Mouse (Mus musculus) CH12.LX (cell line): ENCODE data around the gene Ovol3. TPM values are rescaled to one million over a fixed set of nuclear protein-coding genes. Genes with fewer than 3 reads are reported as not detected.

ENCODE experiments used
- DNase-seq: peaks from one replicate; pipeline ENCODE4 v3.0.0-alpha.2; 2013; ENCODE audit errors: extremely low read depth
- H3K27ac ChIP-seq: 2 replicates; pipeline ENCODE4 v1.5.1; 2012; ENCODE audit warnings: low read depth, mild to moderate bottlenecking, control low read depth, moderate library complexity; ENCODE audit not compliant: insufficient read depth
- H3K27me3 ChIP-seq: replicated peaks from 2 replicates; pipeline ENCODE3; 2012; ENCODE audit warnings: inconsistent platforms
- H3K36me3 ChIP-seq, 2 experiments: replicated peaks in 1 of 2; 2 replicates each; pipeline versions ENCODE3 to v1.6.1; 2012; ENCODE audit warnings: inconsistent platforms in 1 of 2, low read length in 1 of 2, mild to moderate bottlenecking in 1 of 2, mixed read lengths in 1 of 2, moderate library complexity in 1 of 2; ENCODE audit not compliant: control insufficient read depth in 1 of 2, insufficient read depth in 1 of 2
- H3K4me1 ChIP-seq, 2 experiments: 2 replicates each; pipeline ENCODE4 v1.6.1; 2012; ENCODE audit warnings: inconsistent platforms in 1 of 2, moderate library complexity in 1 of 2; ENCODE audit not compliant: insufficient read depth in 2 of 2, control insufficient read depth in 1 of 2
- H3K4me2 ChIP-seq: 2 replicates; pipeline ENCODE4 v1.6.1; 2012; ENCODE audit warnings: low read depth, mild to moderate bottlenecking, control low read depth; ENCODE audit not compliant: poor library complexity, insufficient read depth, severe bottlenecking
- H3K4me3 ChIP-seq, 3 experiments: fragments of 150-350 bp in 1 of 3; sonication (generic) in 1 of 3; replicated peaks in 1 of 3; 2 replicates each; pipeline versions ENCODE3 to v1.5.1; 2011 to 2012; ENCODE audit warnings: low read depth in 2 of 3, low read length in 2 of 3, mild to moderate bottlenecking in 2 of 3, moderate library complexity in 2 of 3, control low read depth in 1 of 3, improper control_type of control experiment in 1 of 3, inconsistent platforms in 1 of 3, mixed read lengths in 1 of 3; ENCODE audit not compliant: poor library complexity in 1 of 3
- H3K79me2 ChIP-seq: replicated peaks from 2 replicates; pipeline ENCODE4 v1.6.1; 2012; ENCODE audit warnings: mild to moderate bottlenecking, moderate library complexity; ENCODE audit not compliant: control insufficient read depth, poor library complexity, insufficient read depth, severe bottlenecking; ENCODE audit errors: extremely low read depth
- H3K9ac ChIP-seq: 2 replicates; pipeline ENCODE4 v1.6.1; 2012; ENCODE audit warnings: low read depth, mild to moderate bottlenecking, control low read depth, moderate library complexity; ENCODE audit not compliant: insufficient read depth
- H3K9me3 ChIP-seq: replicated peaks from 2 replicates; pipeline ENCODE3; 2012; ENCODE audit warnings: low read length, inconsistent platforms, mixed read lengths
- BHLHE40 ChIP-seq: IDR thresholded peaks from 2 replicates; pipeline ENCODE4 v1.6.1; 2011; ENCODE audit warnings: mild to moderate bottlenecking, low read depth, low read length, improper control_type of control experiment
- CHD1 ChIP-seq: IDR thresholded peaks from 2 replicates; pipeline ENCODE4 v1.6.1; 2012; ENCODE audit warnings: low read depth, low read length, improper control_type of control experiment, inconsistent platforms
- CHD2 ChIP-seq: IDR thresholded peaks from 2 replicates; pipeline ENCODE4 v1.6.1; 2011; ENCODE audit warnings: low read length, improper control_type of control experiment
- E2F4 ChIP-seq: IDR thresholded peaks from 2 replicates; pipeline ENCODE4 v1.6.1; 2011; ENCODE audit warnings: low read depth, low read length, improper control_type of control experiment; ENCODE audit not compliant: insufficient replicate concordance
- ELF1 ChIP-seq: IDR thresholded peaks from 2 replicates; pipeline ENCODE4 v1.6.1; 2014; ENCODE audit warnings: low read depth, mild to moderate bottlenecking, inconsistent platforms, low read length, improper control_type of control experiment
- HCFC1 ChIP-seq: IDR thresholded peaks from 2 replicates; pipeline ENCODE4 v1.6.1; 2012; ENCODE audit warnings: low read depth, mild to moderate bottlenecking, inconsistent platforms, low read length, improper control_type of control experiment
- IRF4 ChIP-seq: IDR thresholded peaks from 2 replicates; pipeline ENCODE4 v1.6.1; 2014; ENCODE audit warnings: low read depth, mild to moderate bottlenecking, inconsistent platforms, low read length, improper control_type of control experiment
- JUN ChIP-seq: IDR thresholded peaks from 2 replicates; pipeline ENCODE4 v1.6.1; 2011; ENCODE audit warnings: low read depth, mild to moderate bottlenecking, low read length, improper control_type of control experiment, moderate library complexity; ENCODE audit not compliant: insufficient read depth
- JUND ChIP-seq: conservative IDR thresholded peaks from 2 replicates; pipeline ENCODE4 v1.6.1; 2011; ENCODE audit warnings: low read depth, low read length, improper control_type of control experiment
- KAT2A ChIP-seq: IDR thresholded peaks from 2 replicates; pipeline ENCODE4 v1.6.1; 2012; ENCODE audit warnings: low read length, improper control_type of control experiment, inconsistent platforms; ENCODE audit not compliant: insufficient replicate concordance
- MAFK ChIP-seq: IDR thresholded peaks from 2 replicates; pipeline ENCODE4 v1.6.1; 2011; ENCODE audit warnings: low read length, improper control_type of control experiment; ENCODE audit not compliant: insufficient replicate concordance
- MAX ChIP-seq: IDR thresholded peaks from 2 replicates; pipeline ENCODE4 v1.6.1; 2011; ENCODE audit warnings: low read length, improper control_type of control experiment
- MAZ ChIP-seq: IDR thresholded peaks from 2 replicates; pipeline ENCODE4 v1.6.1; 2012; ENCODE audit warnings: low read depth, mild to moderate bottlenecking, inconsistent platforms, low read length, improper control_type of control experiment, moderate library complexity
- MEF2A ChIP-seq: IDR thresholded peaks from 2 replicates; pipeline ENCODE4 v1.6.1; 2014; ENCODE audit warnings: low read depth, mild to moderate bottlenecking, inconsistent platforms, low read length, improper control_type of control experiment, borderline replicate concordance
- MXI1 ChIP-seq: IDR thresholded peaks from 2 replicates; pipeline ENCODE4 v1.6.1; 2011; ENCODE audit warnings: mild to moderate bottlenecking, low read depth, low read length, improper control_type of control experiment
- NELFE ChIP-seq: IDR thresholded peaks from 2 replicates; pipeline ENCODE4 v1.6.1; 2011; ENCODE audit warnings: low read depth, low read length, improper control_type of control experiment
- NRF1 ChIP-seq: IDR thresholded peaks from 2 replicates; pipeline ENCODE4 v1.6.1; 2014; ENCODE audit warnings: low read depth, mild to moderate bottlenecking, inconsistent platforms, low read length, improper control_type of control experiment, moderate library complexity
- POLR2A ChIP-seq: IDR thresholded peaks from 2 replicates; pipeline ENCODE4 v1.6.1; 2011; ENCODE audit warnings: low read depth, mild to moderate bottlenecking, improper control_type of control experiment, low read length
- RAD21 ChIP-seq: IDR thresholded peaks from 2 replicates; pipeline ENCODE4 v1.6.1; 2011; ENCODE audit warnings: low read depth, mild to moderate bottlenecking, low read length, improper control_type of control experiment, moderate library complexity
- RCOR1 ChIP-seq: conservative IDR thresholded peaks from 2 replicates; pipeline ENCODE4 v1.6.1; 2012; ENCODE audit warnings: low read depth, mild to moderate bottlenecking, inconsistent platforms, low read length, improper control_type of control experiment
- SIN3A ChIP-seq: IDR thresholded peaks from 2 replicates; pipeline ENCODE4 v1.6.1; 2012; ENCODE audit warnings: low read length, improper control_type of control experiment, inconsistent platforms
- SMC3 ChIP-seq: IDR thresholded peaks from 2 replicates; pipeline ENCODE4 v1.6.1; 2011; ENCODE audit warnings: low read depth, low read length, improper control_type of control experiment
- TBP ChIP-seq: conservative IDR thresholded peaks from 2 replicates; pipeline ENCODE4 v1.6.1; 2011; ENCODE audit warnings: low read depth, low read length, improper control_type of control experiment
- TCF12 ChIP-seq: IDR thresholded peaks from 2 replicates; pipeline ENCODE4 v1.6.1; 2014; ENCODE audit warnings: low read depth, mild to moderate bottlenecking, inconsistent platforms, low read length, improper control_type of control experiment
- UBTF ChIP-seq: IDR thresholded peaks from 2 replicates; pipeline ENCODE4 v1.6.1; 2012; ENCODE audit warnings: low read depth, mild to moderate bottlenecking, inconsistent platforms, low read length, improper control_type of control experiment, moderate library complexity
- ZC3H11A ChIP-seq: IDR thresholded peaks from 2 replicates; pipeline ENCODE4 v1.6.1; 2012; ENCODE audit warnings: low read depth, mild to moderate bottlenecking, inconsistent platforms, low read length, improper control_type of control experiment
- ZKSCAN1 ChIP-seq: IDR thresholded peaks from 2 replicates; pipeline ENCODE4 v1.6.1; 2012; ENCODE audit warnings: low read depth, inconsistent platforms, low read length, improper control_type of control experiment, borderline replicate concordance
- ZNF384 ChIP-seq: IDR thresholded peaks from 2 replicates; pipeline ENCODE4 v1.6.1; 2012; ENCODE audit warnings: low read depth, low read length, improper control_type of control experiment, inconsistent platforms
- dilution Hi-C: fragments of 300-500 bp; cut with MboI; formaldehyde crosslinking; loops from 2 replicates; pipeline ENCODE4 v1.14.3; 2020; ENCODE audit warnings: low sequenced_read_pairs; ENCODE audit not compliant: extremely low pct_unique_long_range_greater_than_20kb, extremely low pct_ligation_motif_present
- in situ Hi-C: fragments of 300-500 bp; cut with MboI; formaldehyde crosslinking; loops from 3 replicates; pipeline ENCODE4 v1.14.3; 2019; ENCODE audit warnings: low sequenced_read_pairs, low pct_ligation_motif_present, low pct_unique_long_range_greater_than_20kb, mixed read lengths
- polyA plus RNA-seq: library from polyadenylated mRNA; unstranded; fragments of >175 nt; gene quantifications from 2 replicates; pipeline ENCODE4 v1.2.1, GENCODE M21; 2012; ENCODE audit warnings: low read depth; ENCODE audit not compliant: insufficient read length
- total RNA-seq, 2 experiments: library from RNA; depleted of rRNA; stranded (reverse); fragments of 300-350 nt in 1 of 2; fragments of >200 nt in 1 of 2; gene quantifications; 2 replicates each; pipeline ENCODE4 v1.2.3; 2012 to 2014

Gene Ovol3
- total and polyA plus RNA-seq, 3 experiments = 0.42 to 4.3 (median 2.8) TPM

DNA sequence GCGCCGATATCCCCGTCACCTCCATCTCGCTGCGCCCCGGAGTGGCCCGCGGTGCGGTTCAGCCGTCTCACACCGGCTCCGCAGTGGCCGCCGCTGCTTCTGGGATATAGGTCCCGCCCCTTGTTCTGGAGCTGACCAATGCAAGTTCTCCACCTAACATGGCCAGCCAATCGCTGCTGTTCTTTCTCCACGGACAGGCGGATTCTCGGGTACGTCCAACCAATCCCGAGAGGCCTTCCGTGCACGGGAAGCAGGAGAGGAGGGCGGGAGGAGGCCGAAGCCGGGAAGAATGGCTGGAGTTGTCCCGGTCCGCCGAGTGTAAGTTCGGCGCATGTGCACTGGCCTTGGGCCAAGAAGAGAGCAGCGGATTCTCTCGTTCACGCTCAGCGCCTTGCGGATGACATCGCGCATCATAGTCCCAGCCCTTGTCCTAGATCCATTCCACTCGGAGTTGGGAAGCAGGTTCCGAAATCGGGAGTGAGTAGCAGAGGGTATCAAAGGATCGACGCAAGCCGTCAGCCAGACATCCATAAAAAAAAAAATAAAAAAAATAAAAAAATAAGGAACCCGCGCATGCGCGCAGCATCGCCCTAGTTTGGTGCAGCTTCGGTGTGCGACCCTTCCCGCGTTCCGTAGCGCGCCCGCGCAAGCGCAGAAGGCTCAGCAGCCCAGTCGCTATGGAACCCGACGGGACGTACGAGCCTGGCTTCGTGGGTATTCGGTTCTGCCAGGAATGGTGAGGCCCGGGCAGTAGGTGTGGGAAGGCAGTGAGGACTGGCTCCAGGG lies 3.7 kb downstream of the Ovol3 start, which contains the start of the genes Polr2i and Tbcb:
TSS of gene Polr2i (plus strand) at position 280 of the 786 bp plus-strand sequence.
TSS of gene Tbcb (minus strand) at position 604 of the 786 bp plus-strand sequence.
- H3K9me3 ChIP-seq = no peaks in the 10 kb centered on the region
- in situ Hi-C loops (no loop called here), dilution Hi-C loops (no loop called here)
- peak within 1 kb of the TSS; percentile 64 for H3K4me2 ChIP-seq
- H3K27ac ChIP-seq = peak within 1 kb of the TSS; percentile 85
- H3K4me1 ChIP-seq = peaks cover 12 to 44% of the 10 kb centered on the region in 2 experiments
- peak within 1 kb of the TSS; percentile 69 to 96 (median 87) for H3K4me3 ChIP-seq
- TF ChIP-seq RAD21 (no peak), ZC3H11A (no peak), JUND (peak; percentile 6; the same call in 1 of the 2 replicates), POLR2A (peak; percentile 80), KAT2A (peak; percentile 51; the same call in 1 of the 2 replicates), UBTF (no peak), JUN (no peak), ZNF384 (peak; percentile 97), TBP (peak; percentile 57), ZKSCAN1 (no peak), CHD2 (peak; percentile 95), MEF2A (0 out of 2 replicates have a peak, but pooled peaks have one; percentile 1), ELF1 (peak; percentile 79), HCFC1 (peak; percentile 79), NELFE (0 out of 2 replicates have a peak, but pooled peaks have one; percentile 47), MXI1 (peak; percentile 55; the same call in 1 of the 2 replicates), SMC3 (no peak), RCOR1 (0 out of 2 replicates have a peak, but pooled peaks have one; percentile 37), SIN3A (peak; percentile 28; the same call in 1 of the 2 replicates), MAFK (no peak), MAZ (no peak), E2F4 (peak; percentile 63; the same call in 1 of the 2 replicates), TCF12 (peak; percentile 55; the same call in 1 of the 2 replicates), CHD1 (0 out of 2 replicates have a peak, but pooled peaks have one; percentile 65), MAX (peak; percentile 67; the same call in 1 of the 2 replicates), BHLHE40 (peak; percentile 42), NRF1 (peak; percentile 87), IRF4 (peak; percentile 10; the same call in 1 of the 2 replicates)
- H3K79me2 ChIP-seq = no peaks in the 10 kb centered on the region
- no peaks in the 10 kb centered on the region for H3K27me3 ChIP-seq
- peaks cover 24 to 46% of the 10 kb centered on the region in 2 experiments for H3K36me3 ChIP-seq
- peak within 1 kb of the TSS; percentile 90 for H3K9ac ChIP-seq
- peak; percentile 98 for DNase-seq
